Mouse (Mus musculus): Measurements from ENCODE around the gene Hs6st2. TPM values are rescaled to one million over a fixed set of nuclear protein-coding genes. Genes with fewer than 3 reads are reported as not detected.

Hs6st2 gene
- polyA plus RNA-seq, 1 experiment = 1.5 TPM

DNA sequence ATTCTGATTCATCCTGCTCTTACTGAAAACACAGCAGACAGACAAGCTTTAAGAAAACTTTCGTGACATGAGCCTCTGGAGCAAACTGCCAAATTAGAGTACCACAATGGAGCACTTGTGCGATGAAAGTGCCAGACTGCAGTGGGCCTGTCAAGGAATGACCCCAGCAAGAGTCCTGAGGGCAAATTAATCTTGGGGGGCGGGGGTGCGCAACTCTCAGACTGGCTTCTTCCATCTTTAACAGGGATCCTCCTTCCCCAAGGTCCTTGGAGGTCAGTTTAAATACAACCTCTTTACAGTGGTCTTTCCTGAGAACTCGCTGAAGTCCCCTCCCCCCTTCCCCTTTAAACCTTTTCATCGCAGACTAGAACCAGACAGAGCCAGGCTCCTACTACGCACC is 45.9 kb downstream of the Hs6st2 start:
- no peaks in the 10 kb centered on the region for H3K4me1 ChIP-seq (ENCODE audit: control insufficient read depth, insufficient read depth, low read length)
- TF ChIP-seq CTCF (conservative IDR thresholded peaks at IDR 0.05; ENCODE audit: insufficient read depth, insufficient read length, low read depth, low read length) = no peak
- no peak for TF ChIP-seq POLR2A (IDR thresholded peaks at IDR 0.05; ENCODE audit: low read depth, low read length)
- no peaks in the 10 kb centered on the region for H3K27me3 ChIP-seq (replicated peaks; ENCODE audit: control insufficient read depth, insufficient read depth, low read length)
- no peak overlapping the region for H3K27ac ChIP-seq (ENCODE audit: insufficient read depth, low read depth, low read length)
- H3K4me3 ChIP-seq (ENCODE audit: insufficient read depth, low read depth, low read length) = no peak overlapping the region
- WGBS = 70% methylated on average over 7 of the region's 7 CpGs
- no peak for DNase-seq
- no peaks in the 10 kb centered on the region for H3K36me3 ChIP-seq (ENCODE audit: control insufficient read depth, insufficient read depth, low read length)

DNA sequence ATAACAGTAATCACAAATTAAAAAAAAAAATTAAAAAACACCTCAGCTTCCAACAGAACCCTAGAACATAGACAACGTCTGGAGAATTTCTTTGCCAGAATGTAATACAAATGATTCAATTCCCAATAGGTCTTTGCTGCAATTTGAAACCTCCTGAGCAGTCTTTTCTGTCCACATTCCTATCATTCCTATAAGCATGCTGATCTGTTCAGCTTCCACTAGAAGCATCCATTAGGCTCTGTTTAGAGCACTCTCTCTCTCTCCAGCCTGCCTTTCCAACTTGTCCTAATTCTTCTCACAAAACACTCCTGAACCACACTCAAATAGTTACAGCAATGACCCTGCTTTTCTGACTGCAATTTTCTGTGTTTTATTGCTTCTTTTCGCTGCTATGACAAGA is 50.3 kb downstream of the Hs6st2 start:
- 59% methylated on average over 2 of the region's 2 CpGs for WGBS
- Histone ChIP-seq H3K4me1 (ENCODE audit: control insufficient read depth, insufficient read depth, low read length) (no peaks in the 10 kb centered on the region), H3K27ac (ENCODE audit: insufficient read depth, low read depth, low read length) (no peak overlapping the region), H3K36me3 (ENCODE audit: control insufficient read depth, insufficient read depth, low read length) (no peaks in the 10 kb centered on the region), H3K4me3 (ENCODE audit: insufficient read depth, low read depth, low read length) (no peak overlapping the region), H3K27me3 (replicated peaks; ENCODE audit: control insufficient read depth, insufficient read depth, low read length) (no peaks in the 10 kb centered on the region)
- no peak for TF ChIP-seq CTCF (conservative IDR thresholded peaks at IDR 0.05; ENCODE audit: insufficient read depth, insufficient read length, low read depth, low read length)
- TF ChIP-seq POLR2A (IDR thresholded peaks at IDR 0.05; ENCODE audit: low read depth, low read length) = no peak
- no peak for DNase-seq

GRCm38 (mm10) chrX:51614384-51615004 is 67.2 kb downstream of the Hs6st2 start:
- Histone ChIP-seq H3K4me1 (ENCODE audit: control insufficient read depth, insufficient read depth, low read length) (no peaks in the 10 kb centered on the region), H3K4me3 (ENCODE audit: insufficient read depth, low read depth, low read length) (no peak overlapping the region), H3K27ac (ENCODE audit: insufficient read depth, low read depth, low read length) (no peak overlapping the region), H3K36me3 (ENCODE audit: control insufficient read depth, insufficient read depth, low read length) (no peaks in the 10 kb centered on the region), H3K27me3 (replicated peaks; ENCODE audit: control insufficient read depth, insufficient read depth, low read length) (no peaks in the 10 kb centered on the region)
- 39% methylated on average over 7 of the region's 7 CpGs for WGBS
- DNase-seq = no peak
- TF ChIP-seq POLR2A (IDR thresholded peaks at IDR 0.05; ENCODE audit: low read depth, low read length) (no peak), CTCF (conservative IDR thresholded peaks at IDR 0.05; ENCODE audit: insufficient read depth, insufficient read length, low read depth, low read length) (no peak)

GRCm38 (mm10) chrX:51610743-51611142 is 70.9 kb downstream of the Hs6st2 start:
- no peaks in the 10 kb centered on the region for H3K36me3 ChIP-seq (ENCODE audit: control insufficient read depth, insufficient read depth, low read length)
- 25% methylated on average over 1 of the region's 1 CpGs for WGBS
- no peak overlapping the region for H3K4me3 ChIP-seq (ENCODE audit: insufficient read depth, low read depth, low read length)
- H3K4me1 ChIP-seq (ENCODE audit: control insufficient read depth, insufficient read depth, low read length) = no peaks in the 10 kb centered on the region
- DNase-seq = no peak
- H3K27me3 ChIP-seq (replicated peaks; ENCODE audit: control insufficient read depth, insufficient read depth, low read length) = no peaks in the 10 kb centered on the region
- H3K27ac ChIP-seq (ENCODE audit: insufficient read depth, low read depth, low read length) = no peak overlapping the region
- TF ChIP-seq POLR2A (IDR thresholded peaks at IDR 0.05; ENCODE audit: low read depth, low read length) (no peak), CTCF (conservative IDR thresholded peaks at IDR 0.05; ENCODE audit: insufficient read depth, insufficient read length, low read depth, low read length) (no peak)

- Histone ChIP-seq H3K27ac (ENCODE audit: insufficient read depth, low read depth, low read length) (no peak overlapping the region), H3K4me1 (ENCODE audit: control insufficient read depth, insufficient read depth, low read length) (no peaks in the 10 kb centered on the region)
- WGBS = 92% methylated on average over 6 of the region's 6 CpGs
Measured at GRCm38 (mm10) chrX:51606231-51606863, 75.3 kb downstream of the Hs6st2 start.

GRCm38 (mm10) chrX:51592751-51593150 is 88.9 kb downstream of the Hs6st2 start:
- H3K4me1 ChIP-seq (ENCODE audit: control insufficient read depth, insufficient read depth, low read length) = no peaks in the 10 kb centered on the region
- H3K36me3 ChIP-seq (ENCODE audit: control insufficient read depth, insufficient read depth, low read length) = no peaks in the 10 kb centered on the region
- no peak overlapping the region for H3K4me3 ChIP-seq (ENCODE audit: insufficient read depth, low read depth, low read length)
- DNase-seq = no peak
- H3K27me3 ChIP-seq (replicated peaks; ENCODE audit: control insufficient read depth, insufficient read depth, low read length) = no peaks in the 10 kb centered on the region
- TF ChIP-seq POLR2A (IDR thresholded peaks at IDR 0.05; ENCODE audit: low read depth, low read length) (no peak), CTCF (conservative IDR thresholded peaks at IDR 0.05; ENCODE audit: insufficient read depth, insufficient read length, low read depth, low read length) (no peak)
- H3K27ac ChIP-seq (ENCODE audit: insufficient read depth, low read depth, low read length) = no peak overlapping the region
- WGBS = 95% methylated on average over 1 of the region's 1 CpGs

More at GRCm38 (mm10) chrX:51606231-51606863, 75.3 kb downstream of the Hs6st2 start:
- no peak for DNase-seq
- H3K27me3 ChIP-seq (replicated peaks; ENCODE audit: control insufficient read depth, insufficient read depth, low read length) = no peaks in the 10 kb centered on the region
- no peak for TF ChIP-seq CTCF (conservative IDR thresholded peaks at IDR 0.05; ENCODE audit: insufficient read depth, insufficient read length, low read depth, low read length)
- no peak for TF ChIP-seq POLR2A (IDR thresholded peaks at IDR 0.05; ENCODE audit: low read depth, low read length)
- no peaks in the 10 kb centered on the region for H3K36me3 ChIP-seq (ENCODE audit: control insufficient read depth, insufficient read depth, low read length)
- H3K4me3 ChIP-seq (ENCODE audit: insufficient read depth, low read depth, low read length) = no peak overlapping the region

- no peak overlapping the region for H3K4me3 ChIP-seq (ENCODE audit: insufficient read depth, low read depth, low read length)
- no peak overlapping the region for H3K27ac ChIP-seq (ENCODE audit: insufficient read depth, low read depth, low read length)
- H3K4me1 ChIP-seq (ENCODE audit: control insufficient read depth, insufficient read depth, low read length) = no peaks in the 10 kb centered on the region
- TF ChIP-seq CTCF (conservative IDR thresholded peaks at IDR 0.05; ENCODE audit: insufficient read depth, insufficient read length, low read depth, low read length) = no peak
- H3K36me3 ChIP-seq (ENCODE audit: control insufficient read depth, insufficient read depth, low read length) = no peaks in the 10 kb centered on the region
- WGBS = 73% methylated on average over 8 of the region's 8 CpGs
- DNase-seq = no peak
- no peaks in the 10 kb centered on the region for H3K27me3 ChIP-seq (replicated peaks; ENCODE audit: control insufficient read depth, insufficient read depth, low read length)
Measured at GRCm38 (mm10) chrX:51590448-51591010, 91.1 kb downstream of the Hs6st2 start.

Data from kidney, adult 2 months (tissue).